Mouse (Mus musculus) liver, embryonic 16.5 days (tissue): ENCODE results near the gene Ankar. TPM values are rescaled to one million over a fixed set of nuclear protein-coding genes. Genes with fewer than 3 reads are reported as not detected.

Source experiments
- polyA plus RNA-seq: library from polyadenylated mRNA; unstranded; fragments of >200 nt; fragmentation: Nextera tagmentation; extraction: Ambion mirVana; gene quantifications from 2 replicates; pipeline ENCODE4 v1.2.1, GENCODE M21; 2015

Gene Ankar
- polyA plus RNA-seq, 1 experiment from 2014 or later = not detected

Other genes starting within 250 kb of the Ankar start
- not detected in 2 replicates for gene March4, start 163.6 kb downstream of the Ankar start, polyA plus RNA-seq
- 7.4 and 7.6 TPM in 2 replicates for gene Smarcal1, start 117.3 kb downstream of the Ankar start, polyA plus RNA-seq
- 749 and 899 TPM in 2 replicates for gene Rpl37a, start 10.7 kb upstream of the Ankar start, polyA plus RNA-seq
- 13.4 and 17.9 TPM in 2 replicates for gene Igfbp2, start 123.9 kb upstream of the Ankar start, polyA plus RNA-seq
- gene Igfbp5, start 174.3 kb upstream of the Ankar start, polyA plus RNA-seq = 1.0 and 1.7 TPM in 2 replicates